Mouse (Mus musculus) megakaryocyte, embryonic 14.5 days (primary cell): ENCODE results near the gene Tex9.

Source experiments
- FLI1 ChIP-seq: IDR thresholded peaks from 2 replicates; pipeline ENCODE4 v1.6.1; 2012; ENCODE audit warnings: low read length, inconsistent platforms, mixed read lengths
- GATA1 ChIP-seq: IDR thresholded peaks from 3 replicates; pipeline ENCODE4 v1.6.1; 2012; ENCODE audit warnings: mixed read lengths, low read length, inconsistent platforms, borderline replicate concordance

GRCm38 (mm10) chr9:72479276-72479675 is 12.7 kb downstream of the Tex9 start:
- no peak for TF ChIP-seq GATA1
- no peak for TF ChIP-seq FLI1
